Mouse (Mus musculus): ENCODE measurements around the gene Miox.

Gene Miox

DNA sequence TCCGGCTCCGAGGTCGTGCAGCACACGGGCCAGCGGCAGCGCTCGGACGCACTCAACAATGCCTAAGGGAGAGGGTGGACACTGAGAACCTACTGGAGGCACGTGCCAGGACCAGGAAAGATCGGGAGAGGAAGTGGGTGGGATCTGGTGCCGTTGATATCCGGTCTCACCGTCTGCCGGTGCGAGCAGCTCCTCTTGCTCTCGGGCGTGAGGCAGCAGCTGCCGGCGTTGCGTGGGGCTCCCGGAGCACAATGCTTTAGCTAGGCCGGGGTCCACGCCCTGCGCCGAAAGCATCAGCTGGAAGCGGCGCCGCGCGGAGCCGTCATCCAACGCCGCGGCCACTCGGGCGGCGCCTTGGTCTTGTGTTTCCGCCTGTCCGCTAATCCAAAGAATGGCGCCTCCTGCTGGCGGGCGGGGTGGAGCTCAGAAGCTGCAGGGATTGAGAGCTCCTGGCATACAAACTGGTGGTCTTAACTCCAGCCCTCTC is 39.6 kb downstream of the Miox start, which contains the start of gene Sco2:
Gene Sco2 (minus strand): TSS at position 85 of the 487 bp plus-strand sequence.
- ChIA-PET POLR2A (interaction anchor here (0.6 to 14.1 kb wide), 55 partner anchors 9 to 665 kb away, joined by 3 to 248 read pairs (median 4); partner anchors contain the start of genes Cpt1b (in 3 of the 4), Lmf2 (in 3 of the 4), Ncaph2 (in 3 of the 4) and C730034F03Rik (in 2 of the 4)), CTCF (interaction anchor here (0.5 to 3.1 kb wide), 57 partner anchors 9 to 607 kb away, joined by 3 to 30 read pairs (median 4); partner anchors contain the start of genes C730034F03Rik (in 3 of the 4), Chkb (in 3 of the 4), Cpt1b (in 3 of the 4) and Gm44502 (in 3 of the 4))

DNA sequence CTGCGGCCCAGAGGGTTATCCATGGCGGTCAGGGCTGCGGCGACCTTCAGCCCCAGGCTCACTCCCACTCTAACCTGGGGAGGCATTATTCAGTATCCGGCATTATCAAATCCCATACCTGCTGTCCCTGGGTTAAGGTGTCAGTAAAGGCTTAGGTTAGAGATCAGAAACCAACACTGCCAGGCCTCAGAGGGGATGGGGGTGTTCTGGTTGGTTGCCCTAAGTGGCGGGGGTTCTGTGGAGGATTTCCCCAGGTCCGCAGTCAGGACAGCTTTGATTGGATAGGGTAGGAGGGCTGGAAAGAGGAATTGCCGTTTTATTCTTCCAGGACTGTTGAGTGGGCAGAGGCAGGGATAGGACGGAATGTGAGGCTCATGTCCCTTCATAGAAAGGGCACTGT is 40.1 kb downstream of the Miox start:
- POLR2A ChIA-PET: interaction anchor here (0.6 to 14.1 kb wide), 46 partner anchors 10 to 666 kb away, joined by 3 to 248 read pairs (median 4); partner anchors contain the start of genes Cpt1b (in 3 of the 4), Lmf2 (in 3 of the 4), Ncaph2 (in 3 of the 4) and C730034F03Rik (in 2 of the 4)

DNA sequence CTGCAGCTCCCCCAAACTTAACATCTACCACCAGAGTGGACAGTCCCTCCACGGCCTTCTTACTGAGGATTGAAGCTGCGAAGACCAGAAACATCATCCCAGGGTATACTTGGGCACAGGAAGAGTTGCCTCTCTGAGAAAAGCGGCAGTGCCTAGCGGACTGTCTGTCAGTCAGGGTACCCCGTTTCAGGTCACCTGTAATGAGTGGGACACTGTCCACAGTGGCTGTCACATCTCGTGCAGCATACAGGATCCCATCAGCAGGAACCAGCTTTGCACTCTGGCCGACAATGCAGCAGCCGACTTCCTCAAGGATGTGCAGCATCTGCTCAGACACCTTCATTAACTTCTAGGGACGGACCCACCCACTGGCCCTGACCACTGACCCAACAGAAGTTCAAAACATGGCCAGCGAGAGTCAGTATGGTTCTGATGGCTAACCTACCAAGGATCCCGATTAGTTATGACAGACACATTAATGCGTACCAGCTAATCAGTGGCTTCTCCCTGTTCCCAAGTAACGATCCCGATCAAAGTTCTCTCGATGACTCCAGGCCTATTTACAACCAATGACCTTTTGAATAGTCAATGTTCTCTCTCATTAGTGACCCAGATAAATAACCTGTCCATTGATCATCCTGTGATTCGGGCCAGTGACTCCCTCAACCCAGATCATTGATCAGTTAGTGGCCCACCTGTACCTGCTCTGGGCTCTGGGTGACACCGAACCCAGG is 40.8 kb downstream of the Miox start:
- ChIA-PET POLR2A (interaction anchor here in 3 of 4 experiments (1.0 to 14.1 kb wide), 12 partner anchors 10 to 539 kb away, joined by 3 to 248 read pairs (median 24); partner anchors contain the start of genes Lmf2 (in 2 of the 3), Ncaph2 (in 2 of the 3), Adm2 (in 1 of the 3) and C730034F03Rik (in 1 of the 3)), CTCF (interaction anchor here in 3 of 4 experiments (1.1 to 2.7 kb wide), 4 partner anchors 11 to 101 kb away, joined by 3 to 20 read pairs (median 10); no protein-coding TSS in a partner anchor)

More for the DNA sequence above, 40.1 kb downstream of the Miox start:
- CTCF ChIA-PET: interaction anchor here (0.6 to 3.1 kb wide), 47 partner anchors 10 to 508 kb away, joined by 3 to 30 read pairs (median 4); partner anchors contain the start of genes C730034F03Rik (in 3 of the 4), Chkb (in 3 of the 4), Gm44502 (in 3 of the 4) and Lmf2 (in 3 of the 4)

DNA sequence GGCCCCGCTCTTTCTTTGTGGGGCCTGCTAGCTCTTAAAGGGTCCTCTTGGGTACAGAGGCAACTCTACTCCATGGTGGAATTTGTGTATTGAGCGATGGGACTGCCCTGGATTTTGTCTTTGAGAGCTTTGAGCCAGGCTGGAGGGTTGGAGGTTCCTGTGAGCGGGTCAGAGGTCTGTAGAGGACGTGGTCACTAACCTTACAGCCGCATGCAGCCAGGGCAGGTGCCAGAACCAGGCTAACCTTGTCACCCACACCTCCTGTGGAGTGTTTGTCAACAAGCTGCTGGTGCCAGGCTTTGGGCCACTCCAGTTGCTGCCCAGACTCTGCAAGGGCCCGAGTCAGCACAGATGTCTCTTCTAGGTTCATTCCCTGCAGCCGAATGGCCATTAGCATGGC is 41.8 kb downstream of the Miox start:
- ChIA-PET CTCF (no interaction called here), POLR2A (interaction anchor here in 2 of 4 experiments (1.0 to 14.1 kb wide), 9 partner anchors 8 to 79 kb away, joined by 3 to 248 read pairs (median 6); partner anchors contain the start of genes Klhdc7b (in 2 of the 2), Lmf2 (in 2 of the 2), Ncaph2 (in 2 of the 2) and C730034F03Rik (in 1 of the 2))

DNA sequence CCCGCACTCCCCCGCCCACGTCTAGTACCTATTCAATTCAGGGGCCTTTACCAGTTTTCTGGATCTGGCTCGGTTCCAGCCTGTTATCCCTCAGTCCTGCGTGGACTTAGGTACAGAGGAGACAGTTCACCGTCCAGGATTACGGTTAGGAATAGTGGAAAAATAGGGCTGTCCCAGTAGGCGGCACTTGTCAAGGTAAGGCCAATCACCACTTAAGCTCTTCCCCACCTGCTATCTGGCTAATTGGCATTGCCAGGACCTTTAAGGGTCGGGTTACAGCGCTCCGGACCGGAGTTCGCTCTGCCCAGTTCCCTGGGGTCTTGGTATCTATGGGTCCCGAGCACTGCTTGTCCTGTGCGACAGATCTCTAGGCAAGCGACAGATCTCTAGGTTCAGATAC is 42.8 kb downstream of the Miox start, which contains the start of gene Tymp:
Gene Tymp (minus strand): TSS at position 83 of the 400 bp plus-strand sequence.
- ChIA-PET CTCF (interaction anchor here in 1 of 4 experiments (0.6 kb wide), 1 partner anchor 66 kb away, joined by 3 read pairs; no protein-coding TSS in a partner anchor), POLR2A (interaction anchor here in 3 of 4 experiments (0.6 to 14.1 kb wide), 18 partner anchors 8 to 238 kb away, joined by 3 to 248 read pairs (median 5); partner anchors contain the start of genes C730034F03Rik (in 2 of the 3), Chkb (in 2 of the 3), Gm44502 (in 2 of the 3) and Klhdc7b (in 2 of the 3))

- ChIA-PET POLR2A (interaction anchor here in 2 of 4 experiments (0.7 to 14.1 kb wide), 16 partner anchors 8 to 239 kb away, joined by 3 to 248 read pairs (median 5); partner anchors contain the start of genes C730034F03Rik (in 2 of the 2), Chkb (in 2 of the 2), Gm44502 (in 2 of the 2) and Arsa (in 1 of the 2)), CTCF (interaction anchor here in 1 of 4 experiments (0.6 kb wide), 2 partner anchors 14 to 66 kb away, joined by 3 to 4 read pairs; no protein-coding TSS in a partner anchor)
Observed at GRCm38 (mm10) chr15:89377362-89377761, 43.2 kb downstream of the Miox start.

DNA sequence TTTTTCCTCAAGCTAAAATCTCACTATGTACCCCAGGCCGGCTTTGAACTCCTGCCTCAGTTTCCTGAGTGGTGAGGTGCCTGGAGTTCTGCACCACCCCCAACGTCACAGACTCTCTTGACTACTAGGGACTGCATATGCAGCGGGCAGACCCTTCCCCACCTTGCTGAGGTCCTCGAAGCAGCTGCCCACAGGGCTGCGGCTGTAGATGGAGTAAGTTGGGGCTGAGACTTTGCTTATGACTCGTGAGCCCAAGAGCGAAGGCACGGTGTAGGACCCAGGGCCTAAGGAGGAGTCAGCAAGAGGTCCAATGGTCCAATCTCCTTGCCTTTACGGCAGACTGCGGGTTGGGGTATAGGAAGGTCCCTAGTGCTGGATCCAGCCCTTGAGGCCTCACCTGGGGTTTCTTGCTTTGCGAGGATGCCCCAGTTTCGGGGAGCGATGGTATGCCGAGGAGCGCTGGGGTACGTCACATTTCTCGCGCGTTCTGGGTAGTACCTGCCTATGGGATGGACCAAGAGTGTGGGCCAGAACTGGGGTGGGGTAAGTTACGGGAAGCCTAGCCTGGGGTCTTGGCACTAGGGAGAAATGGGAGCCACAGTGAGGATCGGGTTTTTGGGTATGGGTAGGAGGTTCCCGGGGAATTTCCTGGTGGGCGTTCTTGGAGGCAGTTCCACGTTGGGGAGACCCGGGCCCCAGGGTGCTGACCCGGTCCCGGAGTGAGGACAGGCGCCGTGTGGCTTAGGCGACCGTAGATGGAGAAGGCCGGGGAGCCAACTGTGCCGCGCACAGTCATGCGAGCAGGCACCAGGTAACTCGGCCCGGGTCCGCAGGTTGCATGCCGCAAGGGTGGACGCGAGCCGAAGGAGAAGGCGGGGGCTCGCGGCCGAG is 44.0 kb downstream of the Miox start:
- CTCF ChIA-PET: interaction anchor here (0.5 to 1.1 kb wide), 6 partner anchors 10 to 229 kb away, joined by 3 to 4 read pairs (median 3); partner anchors contain the start of genes Chkb (in 1 of the 4) and Mapk11 (in 1 of the 4)
- POLR2A ChIA-PET: interaction anchor here in 3 of 4 experiments (0.6 to 14.1 kb wide), 27 partner anchors 7 to 167 kb away, joined by 3 to 248 read pairs (median 5); partner anchors contain the start of genes Adm2 (in 2 of the 3), C730034F03Rik (in 2 of the 3), Chkb (in 2 of the 3) and Cpt1b (in 2 of the 3)

DNA sequence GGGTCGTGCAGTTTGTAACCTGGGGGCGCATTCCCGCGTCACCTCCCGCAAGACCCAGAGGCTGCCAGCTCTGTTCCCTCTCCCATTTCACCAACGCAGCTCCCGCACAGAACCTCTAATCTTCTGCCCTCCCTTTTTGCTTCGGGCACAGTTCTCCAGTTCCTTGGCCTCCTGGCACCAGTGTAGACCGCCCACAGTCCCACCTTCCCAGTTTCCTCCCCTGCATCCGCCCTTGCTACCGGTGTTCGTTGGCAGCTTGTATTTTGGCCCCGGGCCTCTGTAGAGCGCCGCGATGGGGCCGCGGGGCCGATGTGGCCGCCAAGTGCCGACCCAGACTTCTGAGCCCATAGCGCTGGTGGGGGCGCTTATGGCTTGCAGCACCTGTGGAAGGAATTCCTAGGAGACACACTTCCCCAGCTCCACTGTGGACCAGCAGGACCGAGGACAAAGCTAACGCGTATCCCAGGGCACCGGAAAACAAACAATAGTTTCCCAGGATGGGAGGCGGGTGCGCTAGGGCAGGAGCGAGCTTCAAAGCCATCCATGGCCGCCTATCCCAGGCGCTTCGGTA is 44.7 kb downstream of the Miox start, which contains the start of gene Odf3b:
Gene Odf3b (minus strand): TSS at position 452 of the 571 bp plus-strand sequence.
- ChIA-PET CTCF (interaction anchor here in 3 of 4 experiments (0.5 to 1.4 kb wide), 6 partner anchors 8 to 172 kb away, joined by 3 to 5 read pairs (median 4); partner anchors contain the start of gene Chkb (in 1 of the 3)), POLR2A (interaction anchor here in 3 of 4 experiments (0.6 to 14.1 kb wide), 25 partner anchors 8 to 168 kb away, joined by 3 to 248 read pairs (median 4); partner anchors contain the start of genes Adm2 (in 2 of the 3), C730034F03Rik (in 2 of the 3), Chkb (in 2 of the 3) and Cpt1b (in 2 of the 3))

DNA sequence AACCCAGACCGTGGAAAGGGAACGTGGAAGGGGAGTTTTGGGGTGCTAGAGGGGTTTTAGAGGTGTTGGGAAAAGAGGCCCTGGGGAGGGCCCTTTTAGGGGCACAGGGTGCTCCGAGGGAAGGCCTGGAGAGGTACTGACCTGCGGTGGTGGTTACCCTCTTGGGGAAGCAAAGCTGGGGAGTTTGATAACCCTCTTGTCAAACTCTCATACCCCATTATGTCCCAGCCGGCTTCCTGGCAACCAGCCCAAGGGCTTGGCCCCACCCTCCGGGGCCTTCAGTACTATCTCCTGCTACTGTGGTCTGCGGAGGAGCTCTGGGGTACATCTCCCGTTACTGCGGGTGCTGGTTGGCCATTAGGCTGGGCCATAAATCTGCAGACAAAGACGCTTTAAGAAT is 45.2 kb downstream of the Miox start:
- POLR2A ChIA-PET: interaction anchor here in 3 of 4 experiments (0.6 to 14.1 kb wide), 24 partner anchors 8 to 203 kb away, joined by 3 to 248 read pairs (median 4); partner anchors contain the start of genes Adm2 (in 2 of the 3), Lmf2 (in 2 of the 3), C730034F03Rik (in 1 of the 3) and Chkb (in 1 of the 3)

DNA sequence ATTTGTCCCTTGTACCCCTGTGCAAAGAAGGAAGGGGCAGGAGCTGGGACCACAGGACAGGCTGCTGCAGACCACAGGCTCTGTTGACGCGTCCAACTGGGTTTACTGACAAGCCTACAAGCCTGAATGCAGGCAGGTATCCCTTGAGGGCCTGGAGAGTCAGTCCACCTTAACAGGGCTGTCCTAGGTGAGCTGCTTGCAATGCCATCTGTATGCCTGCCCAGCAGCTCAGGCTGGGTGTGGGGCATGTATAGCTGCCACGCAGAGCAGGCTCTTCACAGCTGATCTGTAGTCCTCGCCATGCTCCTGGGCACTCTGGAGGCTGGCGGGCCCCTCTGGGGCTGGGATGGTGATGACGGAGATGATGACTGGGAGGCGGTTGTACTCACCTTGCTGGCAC is 50.4 kb downstream of the Miox start, which contains the start of gene Klhdc7b:
Gene Klhdc7b (plus strand): TSS at position 301 of the 400 bp plus-strand sequence.
- ChIA-PET CTCF (interaction anchor here in 1 of 4 experiments (2.5 kb wide), 1 partner anchor 11 kb away, joined by 9 read pairs; the partner anchor contains the start of gene Sco2), POLR2A (interaction anchor here in 3 of 4 experiments (0.5 to 5.6 kb wide), 10 partner anchors 8 to 45 kb away, joined by 3 to 50 read pairs (median 6); partner anchors contain the start of genes Cpt1b (in 2 of the 3), Sco2 (in 2 of the 3), Tymp (in 2 of the 3) and C730034F03Rik (in 1 of the 3))

More for the DNA sequence above, 45.2 kb downstream of the Miox start:
- CTCF ChIA-PET: interaction anchor here in 3 of 4 experiments (0.5 to 1.4 kb wide), 7 partner anchors 8 to 172 kb away, joined by 3 to 5 read pairs (median 3); partner anchors contain the start of gene Chkb (in 1 of the 3)

Data from embryonic stem cell, embryonic (primary cell).